Comparison of ENCODE assay signal across 1 mouse cellular context in the genomic region with DNA sequence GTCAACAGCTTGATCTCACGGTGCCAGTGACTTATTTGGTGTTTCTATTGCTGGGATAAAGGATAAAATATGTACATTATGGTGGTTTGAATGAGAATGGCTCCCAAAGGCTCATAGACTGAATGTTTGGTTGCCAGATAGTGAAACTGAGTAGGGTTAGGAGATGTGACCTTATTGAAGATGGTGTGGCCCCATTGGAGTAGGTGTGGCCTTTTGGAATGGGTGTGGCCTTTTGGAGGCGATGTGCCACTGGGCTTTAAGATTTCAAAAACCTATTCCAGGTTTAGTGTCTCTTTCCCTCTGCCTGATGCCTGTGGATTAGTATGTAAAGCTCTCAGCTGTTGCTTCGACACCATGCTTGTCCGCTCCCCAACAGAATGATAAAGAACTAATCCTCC.
TF ChIP-seq lines count a peak whose summit lies in the region.

No protein-coding gene starts in this region.

TF ChIP-seq in MEL, 35 proteins besides CTCF, POLR2A, EP300 and RAD21:
- TF ChIP-seq GABPA (IDR thresholded peaks at IDR 0.05; ENCODE audit: low read depth, low read length): no peak
- 0 out of 2 replicates have a peak, but pooled peaks have one; percentile 11 for TF ChIP-seq CHD1 (IDR thresholded peaks at IDR 0.05; ENCODE audit: low read depth, low read length)
